ENCODE assay signal across 31 mouse cellular contexts in the genomic region with DNA sequence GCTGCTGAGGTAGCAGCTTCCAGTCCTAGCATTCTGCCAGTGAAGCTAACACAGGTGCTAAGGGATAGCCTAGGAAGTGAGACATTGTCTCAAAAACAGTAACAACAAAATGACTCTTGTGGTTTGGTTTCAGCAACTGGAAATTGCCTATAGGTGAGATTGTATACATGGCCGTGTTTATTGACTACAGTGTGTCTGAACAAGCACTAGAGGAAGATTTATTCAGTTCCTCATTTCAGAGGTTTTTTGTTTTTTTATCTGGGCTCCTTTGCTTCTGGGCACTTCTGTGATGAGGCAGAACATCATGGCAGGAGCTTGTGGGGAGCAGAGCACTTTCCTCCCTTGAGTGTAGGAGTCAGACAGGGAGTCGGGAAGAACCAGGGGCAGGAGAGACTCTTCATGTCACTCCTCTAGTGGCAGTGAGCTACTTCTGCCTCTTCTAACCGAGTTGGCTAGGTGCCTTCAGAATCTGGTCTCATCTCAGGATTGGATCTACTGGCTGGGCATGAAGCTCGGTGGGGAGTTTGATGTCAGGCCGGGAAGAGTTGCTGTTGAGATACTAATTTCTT. TPM values are rescaled to one million over a fixed set of nuclear protein-coding genes. Genes with fewer than 3 reads are reported as not detected.
DNase-seq lines count a peak whose midpoint lies in the region; ATAC-seq and TF ChIP-seq lines count a peak whose summit lies in the region.
"Had no signal": no experiment of that assay in that cellular context is flagged by ENCODE, and none has a peak within 500 bp of the region (broad histone marks: within the 10 kb centered on the region; RNA-seq: fewer than 3 reads in every experiment).

No protein-coding gene starts in this region.

- no peak overlapping the region for H3K4me3 ChIP-seq in thymus, adult 2 months (ENCODE audit: control insufficient read depth, insufficient read depth, low read length)
- H3K4me3 ChIP-seq in forebrain, postnatal 0 days (ENCODE audit: low read depth, low read length): no peak overlapping the region
- H3K4me3 ChIP-seq: embryonic facial prominence, embryonic 13.5 days; hindbrain, embryonic 13.5 days; liver, embryonic 12.5 days; stomach, embryonic 15.5 days had no signal

- WGBS in thymus, adult 2 months: 56% methylated on average over 5 of the region's 5 CpGs
- 84% methylated on average over 5 of the region's 5 CpGs for WGBS in forebrain, postnatal 0 days

- H3K9me3 ChIP-seq in forebrain, postnatal 0 days (ENCODE audit: low read length): no peaks in the 10 kb centered on the region
- H3K9me3 ChIP-seq: embryonic facial prominence, embryonic 13.5 days; hindbrain, embryonic 13.5 days; liver, embryonic 12.5 days; stomach, embryonic 15.5 days had no signal

- H3K27me3 ChIP-seq in thymus, adult 2 months (ENCODE audit: control insufficient read depth, insufficient read depth, low read length): no peaks in the 10 kb centered on the region
- H3K27me3 ChIP-seq in forebrain, postnatal 0 days (ENCODE audit: insufficient read depth, low read length): no peaks in the 10 kb centered on the region
- H3K27me3 ChIP-seq: embryonic facial prominence, embryonic 13.5 days; hindbrain, embryonic 13.5 days; liver, embryonic 12.5 days; stomach, embryonic 15.5 days had no signal

- H3K36me3 ChIP-seq in thymus, adult 2 months (ENCODE audit: control insufficient read depth, insufficient read depth, low read length): peaks cover 7% of the 10 kb centered on the region
- H3K36me3 ChIP-seq in forebrain, postnatal 0 days (ENCODE audit: insufficient read depth): peaks cover 19% of the 10 kb centered on the region

- H3K4me1 ChIP-seq in thymus, adult 2 months (replicated peaks; ENCODE audit: control insufficient read depth, insufficient read depth, low read length): peaks cover 9% of the 10 kb centered on the region
- H3K4me1 ChIP-seq in forebrain, postnatal 0 days (ENCODE audit: insufficient read depth): no peaks in the 10 kb centered on the region
- H3K4me1 ChIP-seq: embryonic facial prominence, embryonic 13.5 days; hindbrain, embryonic 13.5 days; liver, embryonic 12.5 days; stomach, embryonic 15.5 days had no signal

- no peak for TF ChIP-seq CTCF in thymus, adult 2 months (IDR thresholded peaks at IDR 0.05; ENCODE audit: borderline replicate concordance, control insufficient read depth, extremely low read depth, insufficient read depth, low read length, poor library complexity)
- no peak for TF ChIP-seq CTCF in forebrain, postnatal 0 days (IDR thresholded peaks at IDR 0.05; ENCODE audit: low read depth)

- peak; percentile 26; the same call in 1 of the 2 replicates for ATAC-seq in megakaryocyte progenitor cell, adult 5-6 weeks (replicated peaks; ENCODE audit: poor library complexity)
- ATAC-seq in forebrain, postnatal 0 days: no peak
- ATAC-seq: activated CD4-positive, CD25-positive, alpha-beta regulatory T cell, adult 4 months; forebrain, embryonic 16.5 days; intestine, embryonic 16.5 days; liver, embryonic 12.5 days; liver, postnatal 0 days; midbrain, embryonic 16.5 days had no signal

- H3K27ac ChIP-seq in thymus, adult 2 months (ENCODE audit: control insufficient read depth, insufficient read depth, low read length): peak overlapping the region; percentile 53; the same call in 1 of the 2 replicates
- no peak overlapping the region for H3K27ac ChIP-seq in forebrain, postnatal 0 days (ENCODE audit: low read depth, low read length)
- H3K27ac ChIP-seq: embryonic facial prominence, embryonic 13.5 days; hindbrain, embryonic 13.5 days; kidney, postnatal 0 days; liver, embryonic 12.5 days; stomach, embryonic 15.5 days had no signal

- peak; percentile 14 for DNase-seq in cerebellum, postnatal 10 days
- no peak for DNase-seq in cerebellum, adult 9-11 months
- no peak for DNase-seq in thymus, adult 2 months
- no peak for DNase-seq in thymus, postnatal 25 days
- DNase-seq in forebrain, postnatal 0 days: no peak
- no peak for DNase-seq in adrenal gland, postnatal 4 days (ENCODE audit: low spot score in 2 of 2)
- DNase-seq: adrenal gland, adult 2 months; adrenal gland, postnatal 36 days; cerebellum, adult 2 months; cerebellum, postnatal 36 days; heart, postnatal 36 days; kidney, adult 8-10 months; kidney, postnatal 4 days; left cerebral cortex, postnatal 4 days; liver, postnatal 0 days; lung, postnatal 4 days; right cerebral cortex, adult 18-20 months; right cerebral cortex, postnatal 4 days; thymus, adult 18-20 months; thymus, postnatal 4 days had no signal

- no peak overlapping the region for H3K9ac ChIP-seq in forebrain, postnatal 0 days
- H3K9ac ChIP-seq: embryonic facial prominence, embryonic 13.5 days; hindbrain, embryonic 13.5 days; liver, embryonic 12.5 days; liver, postnatal 0 days; stomach, embryonic 15.5 days had no signal

- H3K4me2 ChIP-seq in forebrain, postnatal 0 days (ENCODE audit: low read depth): no peak overlapping the region
- H3K4me2 ChIP-seq: embryonic facial prominence, embryonic 13.5 days; heart, embryonic 11.5 days; hindbrain, embryonic 13.5 days; liver, embryonic 12.5 days; stomach, embryonic 15.5 days had no signal

- TF ChIP-seq POLR2A in thymus, adult 2 months (IDR thresholded peaks at IDR 0.05; ENCODE audit: control insufficient read depth, extremely low read depth, insufficient read depth, low read length, poor library complexity): no peak

RNA-seq across cellular contexts. Expression of a gene that starts 17.9 kb away (rescaled TPM):
- 22.0 and 32.2 TPM in 2 replicates for polyA plus RNA-seq in thymus, adult 2 months (2012; rRNA removed)
- total RNA-seq in megakaryocyte progenitor cell, adult 5-6 weeks (2015): 39.1 and 39.8 TPM in 2 replicates
- 22.2 and 30.3 TPM in 2 replicates for total RNA-seq in megakaryocyte progenitor cell, adult 5-6 weeks (2017)
- total RNA-seq in forebrain, postnatal 0 days (2014; rRNA removed): 27.4 and 37.7 TPM in 2 replicates
- 5.5 and 8.6 TPM in 2 replicates for polyA plus RNA-seq in forebrain, postnatal 0 days (2015; fragmentation: Nextera tagmentation; extraction: Ambion mirVana)
- total RNA-seq in adrenal gland, postnatal 4 days (2021): 10 to 100 TPM; 41.6 to 45.6 TPM

Comparison
In these comparisons a context has a peak if more than half of its experiments do, and no peak if none do; other contexts are left out.
1. DNase-seq: peak in cerebellum, postnatal 10 days (2 of 2); none in cerebellum, adult 9-11 months (single experiment), thymus, adult 2 months (single experiment), thymus, postnatal 25 days (single experiment), forebrain, postnatal 0 days (single experiment) and adrenal gland, postnatal 4 days (0 of 2).